Mouse (Mus musculus) kidney, adult 2 months (tissue): ENCODE results near the gene Glo1. TPM values are rescaled to one million over a fixed set of nuclear protein-coding genes. Genes with fewer than 3 reads are reported as not detected.

Experiments
- DNase-seq: peaks from one replicate; pipeline ENCODE4 v3.0.0; 2021
- H3K27ac ChIP-seq: fragments of 200-500 bp; 2 replicates; pipeline ENCODE4 v1.5.1; 2012; ENCODE audit warnings: low read depth, low read length, control low read depth, inconsistent platforms; ENCODE audit not compliant: insufficient read depth
- H3K27me3 ChIP-seq: fragments of 200-500 bp; replicated peaks from 2 replicates; pipeline ENCODE4 v1.6.1; 2012; ENCODE audit warnings: mild to moderate bottlenecking, moderate library complexity, low read length, inconsistent platforms; ENCODE audit not compliant: control insufficient read depth, insufficient read depth
- H3K36me3 ChIP-seq: fragments of 200-500 bp; 2 replicates; pipeline ENCODE4 v1.6.1; 2012; ENCODE audit warnings: mild to moderate bottlenecking, moderate library complexity, low read length, inconsistent platforms; ENCODE audit not compliant: control insufficient read depth, insufficient read depth
- H3K4me1 ChIP-seq: fragments of 200-500 bp; 2 replicates; pipeline ENCODE4 v1.6.1; 2011; ENCODE audit warnings: low read length; ENCODE audit not compliant: control insufficient read depth, insufficient read depth
- H3K4me3 ChIP-seq: fragments of 200-500 bp; 2 replicates; pipeline ENCODE4 v1.5.1; 2011; ENCODE audit warnings: mild to moderate bottlenecking, low read depth, low read length, control low read depth; ENCODE audit not compliant: insufficient read depth
- CTCF ChIP-seq: fragments of 200-500 bp; conservative IDR thresholded peaks from 2 replicates; pipeline ENCODE4 v1.5.1; 2011; ENCODE audit warnings: low read depth, mild to moderate bottlenecking, control low read depth, low read length, moderate library complexity, mixed read lengths; ENCODE audit not compliant: insufficient read depth, insufficient read length
- POLR2A ChIP-seq: fragments of 200-500 bp; IDR thresholded peaks from one replicate; pipeline ENCODE4 v1.6.1; 2011; ENCODE audit warnings: low read depth, low read length, control low read depth
- WGBS: fragments of 180-500 bp; shearing (Covaris S2); methylation state at CpG from one replicate; pipeline ENCODE4 v1.1.7; 2018; 5-methylcytosine and 5-hydroxymethylcytosine counted together
- polyA plus RNA-seq: library from polyadenylated mRNA; depleted of rRNA; stranded (reverse); fragments of >200 nt; gene quantifications from 2 replicates; pipeline ENCODE4 v1.2.3, GENCODE M21; 2012

Gene Glo1
- polyA plus RNA-seq, 1 experiment = 89.0 TPM

- 55% methylated on average over 8 of the region's 8 CpGs for WGBS
- peaks cover 21% of the 10 kb centered on the region for H3K4me1 ChIP-seq
- no peak overlapping the region for H3K27ac ChIP-seq
- no peak overlapping the region for H3K4me3 ChIP-seq
- no peaks in the 10 kb centered on the region for H3K27me3 ChIP-seq
- no peak for TF ChIP-seq POLR2A
- TF ChIP-seq CTCF = no peak
- no peak for DNase-seq
- H3K36me3 ChIP-seq = no peaks in the 10 kb centered on the region
Observed at GRCm38 (mm10) chr17:30607909-30608495, 18.7 kb downstream of the Glo1 start.

- peaks cover 21% of the 10 kb centered on the region for H3K4me1 ChIP-seq
- H3K27ac ChIP-seq = no peak overlapping the region
- H3K4me3 ChIP-seq = no peak overlapping the region
- H3K27me3 ChIP-seq = no peaks in the 10 kb centered on the region
- DNase-seq = no peak
- H3K36me3 ChIP-seq = no peaks in the 10 kb centered on the region
- no peak for TF ChIP-seq CTCF
- TF ChIP-seq POLR2A = no peak
- WGBS = 91% methylated on average over 7 of the region's 7 CpGs
Observed at GRCm38 (mm10) chr17:30607330-30607729, 19.3 kb downstream of the Glo1 start.

GRCm38 (mm10) chr17:30606634-30607081 lies 20.0 kb downstream of the Glo1 start:
- H3K4me3 ChIP-seq = no peak overlapping the region
- no peak for DNase-seq
- no peaks in the 10 kb centered on the region for H3K27me3 ChIP-seq
- TF ChIP-seq POLR2A (no peak), CTCF (peak; percentile 30; the same call in 1 of the 2 replicates)
- WGBS = 69% methylated on average over 8 of the region's 8 CpGs
- peaks cover 20% of the 10 kb centered on the region for H3K4me1 ChIP-seq
- H3K27ac ChIP-seq = no peak overlapping the region
- no peaks in the 10 kb centered on the region for H3K36me3 ChIP-seq

GRCm38 (mm10) chr17:30606206-30606605 lies 20.5 kb downstream of the Glo1 start:
- Histone ChIP-seq H3K4me3 (no peak overlapping the region), H3K27ac (no peak overlapping the region), H3K36me3 (no peaks in the 10 kb centered on the region), H3K27me3 (no peaks in the 10 kb centered on the region), H3K4me1 (peaks cover 16% of the 10 kb centered on the region)
- WGBS = 88% methylated on average over 11 of the region's 11 CpGs
- no peak for DNase-seq
- TF ChIP-seq POLR2A (no peak), CTCF (no peak)

- peaks cover 14% of the 10 kb centered on the region; the same call in 1 of the 2 replicates for H3K4me1 ChIP-seq
- no peaks in the 10 kb centered on the region for H3K27me3 ChIP-seq
- no peak for DNase-seq
- no peaks in the 10 kb centered on the region for H3K36me3 ChIP-seq
- no peak overlapping the region for H3K4me3 ChIP-seq
- no peak for TF ChIP-seq CTCF
- no peak for TF ChIP-seq POLR2A
- H3K27ac ChIP-seq = no peak overlapping the region
- 89% methylated on average over 5 of the region's 5 CpGs for WGBS
Observed at GRCm38 (mm10) chr17:30605001-30605400, 21.7 kb downstream of the Glo1 start.

- no peak for DNase-seq
- Histone ChIP-seq H3K4me1 (peaks cover 9% of the 10 kb centered on the region; the same call in 1 of the 2 replicates), H3K4me3 (no peak overlapping the region), H3K27ac (no peak overlapping the region), H3K36me3 (no peaks in the 10 kb centered on the region), H3K27me3 (no peaks in the 10 kb centered on the region)
- TF ChIP-seq CTCF (no peak), POLR2A (no peak)
- 69% methylated on average over 6 of the region's 6 CpGs for WGBS
Observed at GRCm38 (mm10) chr17:30604296-30604695, 22.4 kb downstream of the Glo1 start.

- 0 out of 2 replicates have a peak, but pooled peaks have one; percentile 7 for TF ChIP-seq CTCF
- no peak for TF ChIP-seq POLR2A
- no peaks in the 10 kb centered on the region; the same call in 1 of the 2 replicates for H3K36me3 ChIP-seq
- DNase-seq = peak; percentile 34
- H3K4me3 ChIP-seq = no peak overlapping the region
- H3K27me3 ChIP-seq = no peaks in the 10 kb centered on the region
- no peak overlapping the region for H3K27ac ChIP-seq
- WGBS = 81% methylated on average over 14 of the region's 14 CpGs
- 0 out of 2 replicates have a peak, but pooled peaks cover 2% of the 10 kb centered on the region for H3K4me1 ChIP-seq
Observed at GRCm38 (mm10) chr17:30602175-30602574, 24.5 kb downstream of the Glo1 start.
